Mouse (Mus musculus) erythroblast, embryonic 14.5 days (primary cell): Measurements from ENCODE around the gene Sec14l3.

ENCODE experiments used
- GATA1 ChIP-seq: IDR thresholded peaks from 2 replicates; pipeline ENCODE4 v1.6.1; 2012; ENCODE audit warnings: low read length, inconsistent platforms, mixed read lengths
- TAL1 ChIP-seq: IDR thresholded peaks from 3 replicates; pipeline ENCODE4 v1.6.1; 2012; ENCODE audit warnings: low read length, inconsistent platforms, mixed read lengths

GRCm38 (mm10) chr11:4080219-4080618 is 15.6 kb downstream of the Sec14l3 start:
- TF ChIP-seq GATA1 (no peak), TAL1 (no peak)
